In the genomic region with DNA sequence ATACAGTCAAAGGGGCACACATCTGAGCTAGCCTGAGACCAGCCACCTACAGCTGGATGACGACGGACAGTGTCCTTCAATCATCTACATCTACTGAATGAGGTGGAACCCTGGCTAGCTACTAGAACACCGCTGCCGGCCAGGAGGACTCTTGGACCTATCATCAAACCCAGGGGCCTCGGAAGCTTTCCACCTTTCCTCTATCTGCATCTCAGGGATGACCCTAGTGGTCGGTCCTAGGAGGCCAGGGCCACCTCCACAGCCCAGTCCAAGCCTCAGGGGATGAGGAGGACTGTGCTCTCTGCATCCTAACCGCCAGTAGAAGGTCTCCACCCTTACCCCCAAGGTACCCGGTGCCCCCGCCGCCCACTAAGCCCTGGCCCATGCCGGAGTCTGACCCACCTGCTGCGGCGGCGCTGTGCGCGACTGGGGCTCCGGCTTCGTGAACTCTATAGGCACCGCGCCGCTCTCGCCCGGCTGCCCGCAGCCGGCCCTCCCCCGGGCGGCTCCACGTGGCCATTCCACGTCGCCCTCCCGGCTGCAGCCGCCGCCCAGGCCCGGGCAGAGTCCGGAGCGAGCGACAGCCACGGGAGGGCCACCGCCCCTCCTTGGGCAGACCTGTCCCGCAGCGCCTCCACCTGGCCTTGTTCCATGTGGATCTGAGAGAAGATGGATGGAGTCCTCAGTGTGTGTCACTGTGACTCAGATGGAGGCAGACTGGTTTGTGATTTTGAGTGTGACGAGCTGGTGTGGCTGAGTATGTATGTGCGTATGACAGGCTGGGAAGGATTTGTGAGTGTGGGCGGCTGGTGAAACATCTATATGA, we compare ENCODE assay signal across 8 mouse cellular contexts. TPM values are rescaled to one million over a fixed set of nuclear protein-coding genes. Genes with fewer than 3 reads are reported as not detected.
DNase-seq lines count a peak whose midpoint lies in the region; ATAC-seq lines count a peak whose summit lies in the region.

A gene (minus strand): TSS at position 636 of the 826 bp plus-strand sequence.

- H3K4me1 ChIP-seq in heart, embryonic 12.5 days (replicated peaks), result peaks cover 11% of the 10 kb centered on the region
- H3K4me1 ChIP-seq in kidney, embryonic 16.5 days (ENCODE audit: insufficient read depth, low read length), result peaks cover 20% of the 10 kb centered on the region
- peaks cover 18% of the 10 kb centered on the region for H3K4me1 ChIP-seq in limb, embryonic 15.5 days
- H3K4me1 ChIP-seq in midbrain, embryonic 16.5 days (ENCODE audit: control insufficient read depth, insufficient read depth, low read length), result peaks cover 11% of the 10 kb centered on the region

- H3K27me3 ChIP-seq in heart, embryonic 12.5 days (replicated peaks), result peaks cover 16% of the 10 kb centered on the region
- H3K27me3 ChIP-seq in kidney, embryonic 16.5 days (ENCODE audit: insufficient read depth, low read length), result no peaks in the 10 kb centered on the region
- peaks cover 6% of the 10 kb centered on the region; the same call in 1 of the 2 replicates for H3K27me3 ChIP-seq in limb, embryonic 15.5 days
- H3K27me3 ChIP-seq in midbrain, embryonic 16.5 days (ENCODE audit: control insufficient read depth, insufficient read depth, low read depth, low read length), result no peaks in the 10 kb centered on the region

- H3K4me2 ChIP-seq in heart, embryonic 12.5 days, result peak within 1 kb of the TSS; percentile 89
- H3K4me2 ChIP-seq in kidney, embryonic 16.5 days (replicated peaks; ENCODE audit: low read depth, low read length), result peak within 1 kb of the TSS; percentile 87
- peak within 1 kb of the TSS; percentile 92 for H3K4me2 ChIP-seq in limb, embryonic 15.5 days
- peak within 1 kb of the TSS; percentile 79 for H3K4me2 ChIP-seq in midbrain, embryonic 16.5 days (ENCODE audit: low read length)

- H3K4me3 ChIP-seq in heart, embryonic 12.5 days, result peak within 1 kb of the TSS; percentile 53
- peak within 1 kb of the TSS; percentile 56 for H3K4me3 ChIP-seq in kidney, embryonic 16.5 days (ENCODE audit: low read length)
- peak within 1 kb of the TSS; percentile 51 for H3K4me3 ChIP-seq in limb, embryonic 15.5 days
- peak within 1 kb of the TSS; percentile 63 for H3K4me3 ChIP-seq in midbrain, embryonic 16.5 days (ENCODE audit: low read depth, low read length)

- 5% methylated on average over 44 of the region's 44 CpGs for WGBS in heart, embryonic 12.5 days
- 6% methylated on average over 44 of the region's 44 CpGs for WGBS in kidney, embryonic 16.5 days
- 5% methylated on average over 44 of the region's 44 CpGs for WGBS in limb, embryonic 15.5 days
- 5% methylated on average over 44 of the region's 44 CpGs for WGBS in midbrain, embryonic 16.5 days

- peak; percentile 25 for DNase-seq in thymus, postnatal 0 days (ENCODE audit: low spot score)
- no peak for DNase-seq in thymus, postnatal 25 days
- DNase-seq in embryo, embryonic 9.5 days (ENCODE audit: extremely low spot score), result peak; percentile 64
- peak; percentile 66 for DNase-seq in testis, postnatal 10 days (ENCODE audit: low spot score)

- H3K9ac ChIP-seq in heart, embryonic 12.5 days, result peak within 1 kb of the TSS; percentile 64
- H3K9ac ChIP-seq in kidney, embryonic 16.5 days (replicated peaks; ENCODE audit: low read length), result peak within 1 kb of the TSS; percentile 72
- peak within 1 kb of the TSS; percentile 35; the same call in 1 of the 2 replicates for H3K9ac ChIP-seq in limb, embryonic 15.5 days
- peak within 1 kb of the TSS; percentile 89 for H3K9ac ChIP-seq in midbrain, embryonic 16.5 days (ENCODE audit: low read depth, low read length)

- ATAC-seq in heart, embryonic 12.5 days (ENCODE audit: insufficient number of reproducible peaks, low FRiP score), result peak; percentile 67
- peak; percentile 53 for ATAC-seq in kidney, embryonic 16.5 days (ENCODE audit: low FRiP score, low TSS enrichment)
- ATAC-seq in limb, embryonic 15.5 days (ENCODE audit: insufficient number of reproducible peaks, low FRiP score, low TSS enrichment, low read depth), result peak; percentile 64
- peak; percentile 76 for ATAC-seq in midbrain, embryonic 16.5 days

- no peaks in the 10 kb centered on the region for H3K9me3 ChIP-seq in heart, embryonic 12.5 days (replicated peaks)
- H3K9me3 ChIP-seq in kidney, embryonic 16.5 days (ENCODE audit: low read length), result no peaks in the 10 kb centered on the region
- no peaks in the 10 kb centered on the region for H3K9me3 ChIP-seq in limb, embryonic 15.5 days
- no peaks in the 10 kb centered on the region for H3K9me3 ChIP-seq in midbrain, embryonic 16.5 days (replicated peaks; ENCODE audit: control insufficient read depth, low read length, poor library complexity, severe bottlenecking)

- H3K27ac ChIP-seq in heart, embryonic 12.5 days (ENCODE audit: poor library complexity, severe bottlenecking), result no peak within 1 kb of the TSS
- H3K27ac ChIP-seq in kidney, embryonic 16.5 days (ENCODE audit: low read length), result no peak within 1 kb of the TSS
- no peak within 1 kb of the TSS for H3K27ac ChIP-seq in limb, embryonic 15.5 days
- H3K27ac ChIP-seq in midbrain, embryonic 16.5 days (ENCODE audit: low read length), result peak within 1 kb of the TSS; percentile 33

- H3K36me3 ChIP-seq in heart, embryonic 12.5 days, result no peaks in the 10 kb centered on the region
- H3K36me3 ChIP-seq in kidney, embryonic 16.5 days (ENCODE audit: insufficient read depth, low read length), result no peaks in the 10 kb centered on the region
- no peaks in the 10 kb centered on the region for H3K36me3 ChIP-seq in limb, embryonic 15.5 days
- H3K36me3 ChIP-seq in midbrain, embryonic 16.5 days (ENCODE audit: control insufficient read depth, insufficient read depth, low read length), result no peaks in the 10 kb centered on the region

RNA-seq across cellular contexts. Expression of the gene that starts here (rescaled TPM):
- polyA plus RNA-seq in thymus, postnatal 0 days (2015; fragmentation: Nextera tagmentation; extraction: Ambion mirVana), result 0.70 and 0.71 TPM in 2 replicates
- 4.9 and 5.2 TPM in 2 replicates for polyA plus RNA-seq in heart, embryonic 12.5 days (2016; fragmentation: Nextera tagmentation; extraction: Ambion mirVana)
- 17.9 and 20.3 TPM in 2 replicates for polyA plus RNA-seq in kidney, embryonic 16.5 days (2015; fragmentation: Nextera tagmentation; extraction: Ambion mirVana)
- 21.0 and 31.7 TPM in 2 replicates for polyA plus RNA-seq in limb, embryonic 15.5 days (2015; fragmentation: Nextera tagmentation; extraction: Ambion mirVana)
- 68.2 and 86.8 TPM in 2 replicates for polyA plus RNA-seq in midbrain, embryonic 16.5 days (2015; fragmentation: Nextera tagmentation; extraction: Ambion mirVana)

Comparison
In these comparisons a context has a peak if more than half of its experiments do, and no peak if none do; other contexts are left out.
1. Peak in DNase-seq in thymus, postnatal 0 days; RNA of the gene not detected or under 1 TPM.
2. H3K9ac ChIP-seq: peak in every context shown above with its lines; median percentile 89 in midbrain, embryonic 16.5 days; 72 in kidney, embryonic 16.5 days; 64 in heart, embryonic 12.5 days; 35 in limb, embryonic 15.5 days.